Mouse (Mus musculus) myocyte (in vitro differentiated cells): ENCODE results near the gene Tbccd1. TPM values are rescaled to one million over a fixed set of nuclear protein-coding genes. Genes with fewer than 3 reads are reported as not detected.

Source experiments
- H3K27me3 ChIP-seq: one replicate; pipeline ENCODE4 v1.6.1; 2011; ENCODE audit not compliant: control insufficient read depth, insufficient read depth, insufficient read length
- H3K36me3 ChIP-seq: one replicate; pipeline ENCODE4 v1.6.1; 2011; ENCODE audit not compliant: control insufficient read depth, insufficient read depth
- H3K4me2 ChIP-seq: one replicate; pipeline ENCODE4 v1.6.1; 2011; ENCODE audit warnings: low read depth, control low read depth
- H3K4me3 ChIP-seq: one replicate; pipeline ENCODE4 v1.5.1; 2011; ENCODE audit warnings: mild to moderate bottlenecking, control low read depth, moderate library complexity
- H3K79me2 ChIP-seq: one replicate; pipeline ENCODE4 v1.6.1; 2011; ENCODE audit not compliant: control insufficient read depth, insufficient read depth
- H3ac ChIP-seq: one replicate; pipeline ENCODE4 v1.6.1; 2011; ENCODE audit not compliant: control insufficient read depth, insufficient read length
- CEBPB ChIP-seq: IDR thresholded peaks from 2 replicates; pipeline ENCODE4 v1.6.1; 2011; ENCODE audit warnings: mild to moderate bottlenecking, moderate library complexity; ENCODE audit not compliant: poor library complexity, insufficient read depth, severe bottlenecking
- E2F4 ChIP-seq: IDR thresholded peaks from one replicate; pipeline ENCODE4 v1.6.1; 2011; ENCODE audit warnings: mild to moderate bottlenecking, control low read depth, moderate library complexity; ENCODE audit not compliant: insufficient read depth
- MAX ChIP-seq: IDR thresholded peaks from one replicate; pipeline ENCODE4 v1.6.1; 2011; ENCODE audit warnings: low read depth, mild to moderate bottlenecking, control low read depth
- MYOD1 ChIP-seq, 3 experiments: IDR thresholded peaks; one replicate each; pipeline ENCODE4 v1.6.1; 2011; ENCODE audit warnings: control low read depth in 2 of 3, low read depth in 2 of 3, mild to moderate bottlenecking in 2 of 3, moderate library complexity in 1 of 3; ENCODE audit not compliant: insufficient read length in 2 of 3, control insufficient read depth in 1 of 3
- MYOG ChIP-seq, 3 experiments: IDR thresholded peaks; one replicate each; pipeline ENCODE4 v1.6.1; 2011; ENCODE audit warnings: control low read depth in 2 of 3, low read depth in 2 of 3, mild to moderate bottlenecking in 2 of 3; ENCODE audit not compliant: insufficient read length in 2 of 3, control insufficient read depth in 1 of 3, insufficient read depth in 1 of 3
- POLR2A ChIP-seq: IDR thresholded peaks from one replicate; pipeline ENCODE4 v1.6.1; 2011; ENCODE audit warnings: low read depth, mild to moderate bottlenecking, control low read depth, moderate library complexity; ENCODE audit not compliant: insufficient read length
- POLR2AphosphoS2 ChIP-seq: IDR thresholded peaks from one replicate; pipeline ENCODE4 v1.6.1; 2011; ENCODE audit warnings: low read depth, control low read depth; ENCODE audit not compliant: insufficient read length
- REST ChIP-seq: IDR thresholded peaks from one replicate; pipeline ENCODE4 v1.6.1; 2011; ENCODE audit warnings: mild to moderate bottlenecking, control low read depth, moderate library complexity; ENCODE audit not compliant: insufficient read depth, insufficient read length
- SRF ChIP-seq: IDR thresholded peaks from one replicate; pipeline ENCODE4 v1.6.1; 2011; ENCODE audit warnings: low read depth; ENCODE audit not compliant: control insufficient read depth, insufficient read length
- TCF12 ChIP-seq: IDR thresholded peaks from one replicate; pipeline ENCODE4 v1.6.1; 2011; ENCODE audit warnings: mild to moderate bottlenecking, control low read depth; ENCODE audit not compliant: poor library complexity, insufficient read depth, severe bottlenecking
- TCF3 ChIP-seq: IDR thresholded peaks from one replicate; pipeline ENCODE4 v1.6.1; 2011; ENCODE audit warnings: low read depth, control low read depth; ENCODE audit not compliant: insufficient read length
- USF1 ChIP-seq: IDR thresholded peaks from one replicate; pipeline ENCODE4 v1.6.1; 2011; ENCODE audit warnings: low read depth, mild to moderate bottlenecking, control low read depth, moderate library complexity
- polyA plus RNA-seq: library from polyadenylated mRNA; unstranded; fragments of >200 nt; fragmentation: generic; extraction: Trizol; gene quantifications from one replicate; pipeline ENCODE4 v1.2.1, GENCODE M21; 2012; ENCODE audit warnings: missing spikeins

The Tbccd1 gene
- 9.3 TPM for polyA plus RNA-seq

- Histone ChIP-seq H3ac (peak within 1 kb of the TSS; percentile 57), H3K79me2 (peaks cover 43% of the 10 kb centered on the region), H3K4me2 (peak within 1 kb of the TSS; percentile 84), H3K27me3 (no peaks in the 10 kb centered on the region), H3K36me3 (peaks cover under 1% of the 10 kb centered on the region), H3K4me3 (peak within 1 kb of the TSS; percentile 82)
- no peak for TF ChIP-seq MAX
- TF ChIP-seq REST: no peak
- TF ChIP-seq SRF: peak; percentile 47
- TF ChIP-seq USF1: peak; percentile 99
- peak; percentile 81 for TF ChIP-seq E2F4
- no peak for TF ChIP-seq MYOD1 (IDR thresholded peaks at IDR 0.05; ENCODE audit: control insufficient read depth in 1 of 3, insufficient read length in 2 of 3, low read depth in 2 of 3)
- no peak for TF ChIP-seq TCF3
- no peak for TF ChIP-seq TCF12
- peak; percentile 74 for TF ChIP-seq POLR2A
- TF ChIP-seq CEBPB: no peak
- TF ChIP-seq POLR2AphosphoS2: peak; percentile 75
Measured at GRCm38 (mm10) chr16:22857431-22858113, at the start of gene Tbccd1, which contains the start of gene Dnajb11. TSS of gene Tbccd1 (minus strand) at chr16:22857669. TSS of gene Dnajb11 (plus strand) at chr16:22857845.

DNA sequence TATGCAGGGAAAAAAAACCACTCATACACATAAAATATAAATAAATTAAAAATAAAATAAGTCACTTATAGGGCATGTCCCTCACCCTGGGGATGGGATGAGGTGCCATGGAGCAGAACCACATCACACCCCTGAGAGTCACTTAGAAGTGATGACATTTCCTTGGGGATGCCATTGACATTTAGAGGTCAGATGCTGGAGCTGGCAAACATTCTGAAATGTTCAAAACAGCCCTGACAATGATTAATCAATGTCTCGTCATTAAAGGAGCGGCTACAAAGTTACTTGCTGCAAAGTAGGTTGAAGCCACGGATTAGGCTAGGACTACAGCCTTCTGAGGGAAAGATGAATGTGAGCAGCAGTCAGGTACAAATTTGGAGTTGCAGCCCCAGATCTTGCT is 43.9 kb upstream of the Tbccd1 start:
- no peak for TF ChIP-seq MYOG (IDR thresholded peaks at IDR 0.05; ENCODE audit: control insufficient read depth in 1 of 3, insufficient read depth in 1 of 3, insufficient read length in 2 of 3, low read depth in 2 of 3)
- no peak overlapping the region for H3K4me2 ChIP-seq

DNA sequence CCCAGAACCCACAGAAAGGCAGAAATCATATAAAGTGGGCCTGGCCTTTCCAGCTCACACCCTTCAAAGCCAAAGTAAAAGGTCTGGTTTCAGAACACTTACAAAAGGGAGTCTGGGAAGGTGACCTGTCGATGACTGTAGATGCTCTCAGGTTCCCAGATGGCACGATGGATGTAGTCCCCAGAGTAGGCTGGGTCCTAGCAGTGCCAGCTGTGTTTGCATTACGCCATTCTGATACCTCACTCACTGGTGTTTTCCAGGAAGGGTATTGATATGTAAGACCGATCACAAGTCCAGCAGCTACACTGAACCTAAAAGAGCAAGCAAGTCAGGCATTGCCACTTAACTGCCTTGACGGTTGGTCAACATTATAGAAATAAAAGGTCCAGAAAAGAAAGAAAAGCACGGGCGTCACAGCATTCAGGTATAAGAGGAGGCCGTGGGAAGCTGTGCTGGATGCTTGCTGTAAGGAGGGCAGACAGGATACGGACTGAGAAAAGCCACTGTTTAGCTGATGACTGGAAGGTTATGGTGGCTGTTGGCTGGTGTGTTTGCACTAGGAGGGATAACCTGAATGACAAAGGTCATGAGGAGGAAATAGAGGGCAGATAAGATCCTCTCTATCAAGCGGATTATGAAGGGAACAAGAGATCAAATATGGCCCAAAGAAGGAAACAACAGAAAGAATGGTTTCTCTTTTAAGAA is 42.5 kb upstream of the Tbccd1 start:
- H3K4me2 ChIP-seq: no peak overlapping the region
- TF ChIP-seq POLR2AphosphoS2 (no peak), SRF (no peak), USF1 (no peak), TCF12 (no peak), CEBPB (no peak), POLR2A (no peak), E2F4 (no peak), MAX (no peak), TCF3 (no peak), REST (no peak), MYOD1 (IDR thresholded peaks at IDR 0.05; ENCODE audit: control insufficient read depth in 1 of 3, insufficient read length in 2 of 3, low read depth in 2 of 3) (no peak), MYOG (IDR thresholded peaks at IDR 0.05; ENCODE audit: control insufficient read depth in 1 of 3, insufficient read depth in 1 of 3, insufficient read length in 2 of 3, low read depth in 2 of 3) (no peak)
- H3K79me2 ChIP-seq: no peaks in the 10 kb centered on the region
- no peaks in the 10 kb centered on the region for H3K36me3 ChIP-seq
- no peak overlapping the region for H3K4me3 ChIP-seq
- H3K27me3 ChIP-seq: peaks cover 12% of the 10 kb centered on the region
- H3ac ChIP-seq: no peak overlapping the region

More for the DNA sequence above, 43.9 kb upstream of the Tbccd1 start:
- Histone ChIP-seq H3K27me3 (peaks cover 6% of the 10 kb centered on the region), H3K4me3 (no peak overlapping the region), H3K36me3 (no peaks in the 10 kb centered on the region), H3K79me2 (no peaks in the 10 kb centered on the region), H3ac (no peak overlapping the region)

DNA sequence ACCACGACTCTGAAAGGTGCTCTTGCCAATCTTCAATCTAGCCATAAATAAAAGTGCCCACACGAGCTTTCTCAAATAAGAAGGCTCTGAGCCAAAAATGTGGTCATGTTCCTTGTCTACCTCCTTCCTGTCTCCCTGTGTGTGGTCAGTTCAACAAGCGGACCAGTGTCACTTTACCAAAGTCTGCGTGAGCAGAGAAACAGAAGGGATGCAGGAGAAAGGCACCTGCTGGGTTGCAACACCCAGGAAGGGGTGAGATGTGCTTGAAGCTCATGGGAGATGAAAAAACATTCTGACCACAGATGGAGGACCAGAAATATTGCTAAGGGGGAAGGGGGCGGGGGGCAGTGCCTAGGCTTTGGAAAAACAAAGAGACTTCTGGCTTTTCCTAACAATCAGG is 41.9 kb upstream of the Tbccd1 start:
- TF ChIP-seq E2F4 (no peak), POLR2A (no peak)
- Histone ChIP-seq H3K36me3 (no peaks in the 10 kb centered on the region), H3ac (no peak overlapping the region), H3K4me2 (no peak overlapping the region), H3K79me2 (no peaks in the 10 kb centered on the region), H3K4me3 (no peak overlapping the region), H3K27me3 (peaks cover 12% of the 10 kb centered on the region)

DNA sequence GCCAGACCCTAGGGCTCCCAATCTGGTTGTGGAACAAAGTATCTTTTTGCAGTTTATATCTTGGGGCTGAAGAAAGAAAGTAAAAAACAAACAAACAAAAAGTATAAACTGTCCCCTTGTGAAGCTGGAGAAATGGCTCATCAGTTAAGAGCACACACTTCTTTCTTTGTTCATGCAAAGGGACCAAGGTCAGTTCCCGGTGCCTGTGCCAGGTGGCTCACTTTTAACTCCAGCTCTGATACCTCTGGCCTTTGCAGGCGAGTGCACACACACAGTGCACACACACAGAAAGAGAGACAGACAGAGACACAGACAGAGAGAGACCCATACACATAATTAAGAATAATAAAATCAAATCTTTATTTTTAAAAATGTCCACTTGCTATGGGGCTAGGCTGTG is 39.1 kb upstream of the Tbccd1 start:
- Histone ChIP-seq H3K36me3 (no peaks in the 10 kb centered on the region), H3K79me2 (no peaks in the 10 kb centered on the region), H3K27me3 (peaks cover 20% of the 10 kb centered on the region)

More for the DNA sequence above, 39.1 kb upstream of the Tbccd1 start:
- H3K4me2 ChIP-seq: no peak overlapping the region
- H3ac ChIP-seq: no peak overlapping the region
- TF ChIP-seq USF1: no peak
- H3K4me3 ChIP-seq: no peak overlapping the region
